Mouse (Mus musculus) erythroblast, embryonic 14.5 days (primary cell): ENCODE data around the gene Tram2.

Experiments used
- GATA1 ChIP-seq: IDR thresholded peaks from 2 replicates; pipeline ENCODE4 v1.6.1; 2012; ENCODE audit warnings: low read length, inconsistent platforms, mixed read lengths
- TAL1 ChIP-seq: IDR thresholded peaks from 3 replicates; pipeline ENCODE4 v1.6.1; 2012; ENCODE audit warnings: low read length, inconsistent platforms, mixed read lengths

GRCm38 (mm10) chr1:21074231-21074630, 4.8 kb downstream of the Tram2 start:
- TF ChIP-seq GATA1 (no peak), TAL1 (no peak)
